Mouse (Mus musculus): ENCODE measurements around the gene Ppie.

GRCm38 (mm10) chr4:123105451-123105790 is 34.3 kb downstream of the Ppie start:
- TF ChIP-seq POLR2A (IDR thresholded peaks at IDR 0.05; ENCODE audit: borderline replicate concordance, extremely low read depth, insufficient read depth, insufficient read length, poor library complexity, severe bottlenecking) = no peak
- TF ChIP-seq CTCF (IDR thresholded peaks at IDR 0.05; ENCODE audit: borderline replicate concordance, extremely low read depth, insufficient read depth, insufficient read length) = no peak

Measured in brain, embryonic 14.5 days (tissue).